Mouse (Mus musculus): ENCODE data around the gene Ccnt2.

- TF ChIP-seq CTCF (IDR thresholded peaks at IDR 0.05; ENCODE audit: low read depth) (no peak), EP300 (IDR thresholded peaks at IDR 0.05; ENCODE audit: low read depth) (no peak)
Observed at GRCm38 (mm10) chr1:127756331-127757163, 17.4 kb upstream of the Ccnt2 start.
